Mouse (Mus musculus) hematopoietic multipotent progenitor cell, adult 10-12 weeks (in vitro differentiated cells): ENCODE data around the gene Epop. TPM values are rescaled to one million over a fixed set of nuclear protein-coding genes. Genes with fewer than 3 reads are reported as not detected.

Experiments
- polyA plus RNA-seq: library from polyadenylated mRNA; stranded (reverse); fragments of >175 nt; gene quantifications from 2 replicates; pipeline ENCODE4 v1.2.3, GENCODE M21; 2012; ENCODE audit warnings: low replicate concordance

Gene Epop
- polyA plus RNA-seq: 32.1 and 80.1 TPM in 2 replicates

DNA sequence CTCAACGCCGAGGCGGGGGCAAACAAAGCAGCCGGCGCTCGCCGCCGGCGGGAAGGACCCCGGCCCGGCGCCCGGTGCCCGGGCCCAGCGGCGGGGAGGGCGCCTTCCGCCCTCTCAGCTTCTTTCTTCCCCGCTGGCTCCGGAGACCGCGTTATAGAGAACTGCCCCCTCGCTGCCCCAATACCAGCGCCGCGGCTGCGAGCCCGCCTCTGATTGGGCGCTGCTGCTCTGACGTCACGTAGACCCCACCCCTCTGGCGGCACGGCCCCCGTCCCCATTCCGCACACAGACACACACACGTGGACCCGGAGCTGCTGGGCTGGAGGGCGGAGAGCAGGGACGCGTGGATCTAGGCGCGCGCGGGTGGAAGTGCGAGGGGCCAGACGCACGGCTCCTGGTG lies at the start of gene Epop:
TSS of gene Epop (minus strand) at position 127 of the 400 bp plus-strand sequence.

DNA sequence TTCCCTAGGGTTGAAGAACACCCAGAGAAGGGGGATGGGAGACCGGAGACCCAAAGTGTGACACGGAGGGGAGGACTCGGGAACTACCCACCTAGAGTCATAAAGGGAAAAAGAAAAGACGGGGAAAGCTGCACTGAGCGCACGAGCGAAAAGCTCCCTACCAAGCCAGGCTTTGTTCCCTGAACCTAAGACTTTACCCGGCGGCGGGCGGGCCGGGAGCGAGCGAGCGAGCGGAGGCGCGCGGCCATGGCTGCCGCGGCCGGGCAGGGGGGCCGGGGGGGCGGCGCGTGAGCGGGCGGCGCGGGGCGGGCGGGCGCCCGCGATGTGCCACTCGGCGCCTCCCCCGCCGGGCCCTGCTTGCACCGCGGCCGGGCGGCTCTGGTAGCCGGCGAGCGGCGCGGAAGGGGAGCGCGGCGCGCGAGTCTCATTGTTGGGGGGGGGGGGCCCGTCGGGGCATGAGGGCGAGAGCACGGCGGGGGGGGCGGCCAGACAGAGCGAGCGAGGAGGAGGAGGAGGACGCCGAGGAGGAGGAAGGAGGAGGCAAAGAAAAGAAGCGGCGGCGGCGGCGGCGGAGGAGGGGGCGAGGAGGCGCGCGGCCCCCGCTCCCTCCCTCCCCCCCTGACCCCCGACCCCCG lies 33.5 kb upstream of the Epop start, which contains the start of gene Mllt6:
TSS of gene Mllt6 (plus strand) at position 522 of the 635 bp plus-strand sequence.

Other genes with a start within 250 kb of the Epop start
- 19.2 and 20.8 TPM in 2 replicates for gene Arhgap23, start 214.2 kb downstream of the Epop start, polyA plus RNA-seq
- gene 4933428G20Rik, start 129.4 kb downstream of the Epop start, polyA plus RNA-seq: not detected in 2 replicates
- gene Srcin1, start 53.5 kb downstream of the Epop start, polyA plus RNA-seq: 0.37 and 1.2 TPM in 2 replicates
- gene Mllt6, start 33.7 kb upstream of the Epop start, polyA plus RNA-seq: 210 and 328 TPM in 2 replicates
- gene Cisd3, start 56.1 kb upstream of the Epop start, polyA plus RNA-seq: 3.5 and 10.2 TPM in 2 replicates
- 13.2 and 62.7 TPM in 2 replicates for gene Pcgf2, start 70.8 kb upstream of the Epop start, polyA plus RNA-seq
- 12.3 and 135 TPM in 2 replicates for gene Psmb3, start 73.7 kb upstream of the Epop start, polyA plus RNA-seq
- gene Pip4k2b, start 115.0 kb upstream of the Epop start, polyA plus RNA-seq: 28.9 and 33.1 TPM in 2 replicates
- 18.5 and 25.8 TPM in 2 replicates for gene Cwc25, start 136.9 kb upstream of the Epop start, polyA plus RNA-seq
- not detected in 2 replicates for gene 1700001P01Rik, start 146.2 kb upstream of the Epop start, polyA plus RNA-seq
- 53.7 and 191 TPM in 2 replicates for gene Rpl23, start 152.7 kb upstream of the Epop start, polyA plus RNA-seq
- 121 and 395 TPM in 2 replicates for gene Lasp1, start 169.3 kb upstream of the Epop start, polyA plus RNA-seq
- 0.58 and 0.85 TPM in 2 replicates for gene B230217C12Rik, start 211.1 kb upstream of the Epop start, polyA plus RNA-seq